Mouse (Mus musculus) thymus, adult 2 months (tissue): ENCODE measurements around the gene Icmt. TPM values are rescaled to one million over a fixed set of nuclear protein-coding genes. Genes with fewer than 3 reads are reported as not detected.

ENCODE experiments used
- DNase-seq: peaks from one replicate; pipeline ENCODE4 v3.0.0; 2021
- H3K27ac ChIP-seq: fragments of 200-500 bp; 2 replicates; pipeline ENCODE4 v1.5.1; 2012; ENCODE audit warnings: low read length, control low read depth; ENCODE audit not compliant: control insufficient read depth, insufficient read depth
- H3K27me3 ChIP-seq: fragments of 200-500 bp; 2 replicates; pipeline ENCODE4 v1.6.1; 2012; ENCODE audit warnings: mild to moderate bottlenecking, low read length, moderate library complexity, mixed read lengths; ENCODE audit not compliant: control insufficient read depth, insufficient read depth
- H3K36me3 ChIP-seq: fragments of 200-500 bp; 2 replicates; pipeline ENCODE4 v1.6.1; 2012; ENCODE audit warnings: mild to moderate bottlenecking, low read length, moderate library complexity; ENCODE audit not compliant: control insufficient read depth, insufficient read depth
- H3K4me1 ChIP-seq: fragments of 200-500 bp; replicated peaks from 2 replicates; pipeline ENCODE4 v1.6.1; 2012; ENCODE audit warnings: low read length; ENCODE audit not compliant: control insufficient read depth, insufficient read depth
- H3K4me3 ChIP-seq: fragments of 200-500 bp; 2 replicates; pipeline ENCODE4 v1.5.1; 2012; ENCODE audit warnings: mild to moderate bottlenecking, low read length, control low read depth, moderate library complexity; ENCODE audit not compliant: control insufficient read depth, insufficient read depth
- CTCF ChIP-seq: fragments of 200-500 bp; IDR thresholded peaks from 2 replicates; pipeline ENCODE4 v1.5.1; 2012; ENCODE audit warnings: mild to moderate bottlenecking, control low read depth, low read length, moderate library complexity, borderline replicate concordance; ENCODE audit not compliant: control insufficient read depth, poor library complexity, insufficient read depth; ENCODE audit errors: extremely low read depth
- POLR2A ChIP-seq: fragments of 200-500 bp; IDR thresholded peaks from 2 replicates; pipeline ENCODE4 v1.6.1; 2012; ENCODE audit warnings: mild to moderate bottlenecking, low read length, control low read depth, moderate library complexity; ENCODE audit not compliant: control insufficient read depth, poor library complexity, insufficient read depth; ENCODE audit errors: extremely low read depth
- WGBS: fragments of 180-500 bp; shearing (Covaris S2); methylation state at CpG from one replicate; pipeline ENCODE4 v1.1.7; 2018; 5-methylcytosine and 5-hydroxymethylcytosine counted together
- polyA plus RNA-seq: library from polyadenylated mRNA; depleted of rRNA; stranded (reverse); fragments of >200 nt; gene quantifications from 2 replicates; pipeline ENCODE4 v1.2.3, GENCODE M21; 2012

Icmt gene
- polyA plus RNA-seq, 1 experiment: 42.6 TPM

- no peak for DNase-seq
- H3K27me3 ChIP-seq: peaks cover 9% of the 10 kb centered on the region
- no peak overlapping the region for H3K4me3 ChIP-seq
- TF ChIP-seq CTCF: no peak
- TF ChIP-seq POLR2A: no peak
- H3K36me3 ChIP-seq: no peaks in the 10 kb centered on the region
- WGBS: 4% methylated on average over 43 of the region's 43 CpGs
- H3K27ac ChIP-seq: no peak overlapping the region
- H3K4me1 ChIP-seq: 0 out of 2 replicates have a peak, but pooled peaks cover 4% of the 10 kb centered on the region
Observed at GRCm38 (mm10) chr4:152315498-152316213, 18.6 kb downstream of the Icmt start.

- TF ChIP-seq POLR2A (no peak), CTCF (no peak)
- 0 out of 2 replicates have a peak, but pooled peaks cover 4% of the 10 kb centered on the region for H3K4me1 ChIP-seq
- H3K27ac ChIP-seq: no peak overlapping the region
- H3K27me3 ChIP-seq: peaks cover 9% of the 10 kb centered on the region
- DNase-seq: no peak
- no peak overlapping the region for H3K4me3 ChIP-seq
- H3K36me3 ChIP-seq: no peaks in the 10 kb centered on the region
- WGBS: 95% methylated on average over 6 of the region's 6 CpGs
Observed at GRCm38 (mm10) chr4:152317631-152318033, 20.6 kb downstream of the Icmt start.

- TF ChIP-seq POLR2A: no peak
- TF ChIP-seq CTCF: peak; percentile 50; the same call in 1 of the 2 replicates
- no peak within 1 kb of the TSS for H3K27ac ChIP-seq
- no peak within 1 kb of the TSS for H3K4me3 ChIP-seq
- peak; percentile 61 for DNase-seq
- H3K36me3 ChIP-seq: no peaks in the 10 kb centered on the region
- WGBS: 8% methylated on average over 26 of the region's 26 CpGs
- peaks cover under 1% of the 10 kb centered on the region; the same call in 1 of the 2 replicates for H3K27me3 ChIP-seq
- no peaks in the 10 kb centered on the region for H3K4me1 ChIP-seq
Observed at GRCm38 (mm10) chr4:152318517-152319234, 21.6 kb downstream of the Icmt start, which contains the start of gene Rnf207. Rnf207 (minus strand) TSS chr4:152318993.

- 84% methylated on average over 5 of the region's 5 CpGs for WGBS
- H3K36me3 ChIP-seq: no peaks in the 10 kb centered on the region
- H3K27ac ChIP-seq: no peak overlapping the region
- no peak overlapping the region for H3K4me3 ChIP-seq
- no peaks in the 10 kb centered on the region; the same call in 1 of the 2 replicates for H3K27me3 ChIP-seq
- no peak for TF ChIP-seq POLR2A
- no peak for TF ChIP-seq CTCF
- no peak for DNase-seq
- H3K4me1 ChIP-seq: peaks cover 9% of the 10 kb centered on the region
Observed at GRCm38 (mm10) chr4:152321464-152321863, 24.4 kb downstream of the Icmt start.

GRCm38 (mm10) chr4:152324641-152325562 is 27.9 kb downstream of the Icmt start:
- Histone ChIP-seq H3K27ac (no peak overlapping the region), H3K27me3 (no peaks in the 10 kb centered on the region), H3K36me3 (no peaks in the 10 kb centered on the region; the same call in 1 of the 2 replicates), H3K4me3 (peak overlapping the region; percentile 70), H3K4me1 (peaks cover 19% of the 10 kb centered on the region)
- TF ChIP-seq POLR2A: no peak
- no peak for TF ChIP-seq CTCF
- 55% methylated on average over 16 of the region's 16 CpGs for WGBS
- DNase-seq: no peak

GRCm38 (mm10) chr4:152325574-152326411 is 28.8 kb downstream of the Icmt start, which contains the start of gene Rpl22:
Rpl22 (plus strand) TSS chr4:152325742.
- WGBS: under 1% methylated on average over 70 of the region's 70 CpGs
- DNase-seq: peak; percentile 90
- TF ChIP-seq POLR2A (peak; percentile 64), CTCF (0 out of 2 replicates have a peak, but pooled peaks have one; percentile 20)
- Histone ChIP-seq H3K4me3 (peak within 1 kb of the TSS; percentile 70), H3K36me3 (peaks cover 7% of the 10 kb centered on the region), H3K27ac (no peak within 1 kb of the TSS), H3K4me1 (peaks cover 19% of the 10 kb centered on the region), H3K27me3 (no peaks in the 10 kb centered on the region)
